Mouse (Mus musculus): ENCODE data around the gene 1300017J02Rik. TPM values are rescaled to one million over a fixed set of nuclear protein-coding genes. Genes with fewer than 3 reads are reported as not detected.

Gene 1300017J02Rik
- total and polyA plus RNA-seq, 2 experiments from 2014 or later: 0.10 to 0.74 TPM

DNA sequence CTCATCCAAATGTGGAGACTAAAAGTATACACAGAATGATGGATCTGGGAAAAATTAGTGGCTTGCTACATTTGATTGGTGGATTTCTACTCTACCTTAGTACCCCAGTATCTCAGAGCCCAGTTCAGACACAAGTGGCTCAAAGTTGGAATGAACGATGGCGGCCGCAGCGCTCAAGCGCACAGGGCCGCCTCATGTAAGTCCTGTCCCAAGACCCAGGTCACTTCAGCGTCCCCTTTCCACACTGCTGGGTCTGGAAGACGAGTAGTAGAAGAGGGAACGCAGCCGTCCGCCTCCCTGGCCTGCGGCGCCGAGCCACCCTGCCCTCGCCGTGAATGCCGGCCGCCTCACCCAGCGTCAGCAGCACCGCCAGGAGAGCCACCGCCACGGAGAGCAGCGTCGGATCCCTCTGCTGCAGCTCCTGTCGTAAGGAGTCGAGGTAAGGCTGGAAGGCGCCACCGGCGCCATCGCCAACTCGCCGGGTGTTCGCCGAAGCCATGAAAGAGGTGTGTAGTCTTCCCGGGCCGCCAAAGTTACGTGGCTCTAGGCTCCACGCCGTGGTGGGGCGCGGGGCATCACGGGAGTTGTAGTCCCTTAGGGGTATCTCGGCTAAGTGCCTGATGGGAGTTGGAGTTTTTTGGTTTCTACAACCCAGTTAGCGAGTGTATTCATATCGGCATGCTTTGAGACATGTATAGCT, 103.2 kb downstream of the 1300017J02Rik start, which contains the start of gene Srprb:
Gene Srprb (minus strand): TSS at position 577 of the 700 bp plus-strand sequence.
- Histone ChIP-seq H3K4me1 (ENCODE audit: insufficient read depth) (peaks cover 5% of the 10 kb centered on the region; the same call in 1 of the 2 replicates), H3K4me2 (ENCODE audit: low read depth) (peak within 1 kb of the TSS; percentile 48), H3K27ac (ENCODE audit: low read depth, low read length) (peak within 1 kb of the TSS; percentile 31; the same call in 1 of the 2 replicates), H3K9ac (peak within 1 kb of the TSS; percentile 51), H3K9me3 (ENCODE audit: low read length) (no peaks in the 10 kb centered on the region), H3K36me3 (ENCODE audit: insufficient read depth) (peaks cover 17% of the 10 kb centered on the region), H3K27me3 (ENCODE audit: insufficient read depth, low read length) (no peaks in the 10 kb centered on the region), H3K4me3 (ENCODE audit: low read depth, low read length) (peak within 1 kb of the TSS; percentile 60)
- TF ChIP-seq CTCF (IDR thresholded peaks at IDR 0.05; ENCODE audit: low read depth): no peak
- DNase-seq (peak; percentile 94), ATAC-seq (peak; percentile 100)
- under 1% methylated on average over 45 of the region's 45 CpGs for WGBS

Other genes with a start within 250 kb of the 1300017J02Rik start
- 120 and 145 TPM in 2 replicates for gene Rab6b, start 193.3 kb downstream of the 1300017J02Rik start, total RNA-seq (2014; rRNA removed)
- gene Rab6b, start 193.3 kb downstream of the 1300017J02Rik start, polyA plus RNA-seq (2015; fragmentation: Nextera tagmentation; extraction: Ambion mirVana): 81.0 and 133 TPM in 2 replicates
- 41.9 and 43.3 TPM in 2 replicates for gene Srprb, start 102.9 kb downstream of the 1300017J02Rik start, total RNA-seq (2014; rRNA removed)
- 37.3 and 40.1 TPM in 2 replicates for gene Srprb, start 102.9 kb downstream of the 1300017J02Rik start, polyA plus RNA-seq (2015; fragmentation: Nextera tagmentation; extraction: Ambion mirVana)
- gene Gm20425, start 74.8 kb downstream of the 1300017J02Rik start, total RNA-seq (2014; rRNA removed): not detected in 2 replicates
- 3.4 and 3.7 TPM in 2 replicates for gene Gm20425, start 74.8 kb downstream of the 1300017J02Rik start, polyA plus RNA-seq (2015; fragmentation: Nextera tagmentation; extraction: Ambion mirVana)
- gene Trf, start 74.6 kb downstream of the 1300017J02Rik start, total RNA-seq (2014; rRNA removed): 25.1 and 26.5 TPM in 2 replicates
- 20.0 and 27.5 TPM in 2 replicates for gene Trf, start 74.6 kb downstream of the 1300017J02Rik start, polyA plus RNA-seq (2015; fragmentation: Nextera tagmentation; extraction: Ambion mirVana)
- gene Topbp1, start 133 bp upstream of the 1300017J02Rik start, total RNA-seq (2014; rRNA removed): 24.8 and 29.2 TPM in 2 replicates
- 13.5 and 15.8 TPM in 2 replicates for gene Topbp1, start 133 bp upstream of the 1300017J02Rik start, polyA plus RNA-seq (2015; fragmentation: Nextera tagmentation; extraction: Ambion mirVana)
- 105 and 126 TPM in 2 replicates for gene Cdv3, start 60.8 kb upstream of the 1300017J02Rik start, total RNA-seq (2014; rRNA removed)
- gene Cdv3, start 60.8 kb upstream of the 1300017J02Rik start, polyA plus RNA-seq (2015; fragmentation: Nextera tagmentation; extraction: Ambion mirVana): 84.3 and 89.1 TPM in 2 replicates
- 1.5 and 2.6 TPM in 2 replicates for gene Bfsp2, start 175.3 kb upstream of the 1300017J02Rik start, total RNA-seq (2014; rRNA removed)
- 1.9 and 2.4 TPM in 2 replicates for gene Bfsp2, start 175.3 kb upstream of the 1300017J02Rik start, polyA plus RNA-seq (2015; fragmentation: Nextera tagmentation; extraction: Ambion mirVana)

All from forebrain, postnatal 0 days (tissue).